Mouse (Mus musculus) stomach, postnatal 0 days (tissue): Measurements from ENCODE around the gene Hs6st1. TPM values are rescaled to one million over a fixed set of nuclear protein-coding genes. Genes with fewer than 3 reads are reported as not detected.

Experiments
- ATAC-seq: fragments of 200-750 bp; cut with Nextera tagmentation; 2 replicates; pipeline ENCODE4 v1.8.0; 2017; ENCODE audit not compliant: low FRiP score, low TSS enrichment
- DNase-seq: peaks from one replicate; pipeline ENCODE4 v3.0.0-alpha.2; 2016; ENCODE audit warnings: low spot score
- H3K27ac ChIP-seq: fragments of 300-500 bp; sonication (generic); replicated peaks from 2 replicates; pipeline ENCODE4 v1.5.1; 2014; ENCODE audit warnings: mild to moderate bottlenecking, control low read depth
- H3K27me3 ChIP-seq: fragments of 300-500 bp; sonication (generic); 2 replicates; pipeline ENCODE4 v1.6.1; 2014; ENCODE audit warnings: low read length; ENCODE audit not compliant: control insufficient read depth, insufficient read depth
- H3K36me3 ChIP-seq: fragments of 300-500 bp; sonication (generic); 2 replicates; pipeline ENCODE4 v1.6.1; 2014; ENCODE audit warnings: low read length, mixed read lengths; ENCODE audit not compliant: control insufficient read depth, insufficient read depth
- H3K4me1 ChIP-seq: fragments of 300-500 bp; sonication (generic); replicated peaks from 2 replicates; pipeline ENCODE4 v1.6.1; 2014; ENCODE audit warnings: antibody characterized with exemption; ENCODE audit not compliant: control insufficient read depth, insufficient read depth
- H3K4me2 ChIP-seq: fragments of 300-500 bp; sonication (generic); replicated peaks from 2 replicates; pipeline ENCODE4 v1.6.1; 2014; ENCODE audit warnings: low read depth, mild to moderate bottlenecking, control low read depth, moderate library complexity
- H3K4me3 ChIP-seq: fragments of 300-500 bp; sonication (generic); 2 replicates; pipeline ENCODE4 v1.5.1; 2014; ENCODE audit warnings: low read depth, low read length, control low read depth
- H3K9ac ChIP-seq: fragments of 300-500 bp; sonication (generic); 2 replicates; pipeline ENCODE4 v1.6.1; 2014; ENCODE audit warnings: mild to moderate bottlenecking, low read length, control low read depth, mixed read lengths
- H3K9me3 ChIP-seq: fragments of 300-500 bp; sonication (generic); 2 replicates; pipeline ENCODE4 v1.6.1; 2016; ENCODE audit warnings: low read length; ENCODE audit not compliant: control insufficient read depth
- CTCF ChIP-seq: IDR thresholded peaks from 2 replicates; pipeline ENCODE4 v1.5.1; 2016; ENCODE audit warnings: antibody characterized with exemption, low read depth, mild to moderate bottlenecking, moderate library complexity
- EP300 ChIP-seq: optimal IDR thresholded peaks from 2 replicates; pipeline ENCODE3; 2016; ENCODE audit warnings: antibody characterized with exemption
- WGBS: fragments of 180-500 bp; shearing (Covaris S2); extraction: QIAGEN DNeasy Blood & Tissue Kit; methylation state at CpG from one replicate; pipeline ENCODE4 v1.1.7; 2014; 5-methylcytosine and 5-hydroxymethylcytosine counted together
- polyA plus RNA-seq: library from polyadenylated mRNA; unstranded; fragments of >200 nt; fragmentation: Nextera tagmentation; extraction: Ambion mirVana; gene quantifications from 2 replicates; pipeline ENCODE4 v1.2.1, GENCODE M21; 2015

The Hs6st1 gene
- polyA plus RNA-seq, 1 experiment from 2014 or later: 5.7 TPM

- ATAC-seq (no peak), DNase-seq (no peak)
- H3K4me3 ChIP-seq: no peak overlapping the region
- 82% methylated on average over 11 of the region's 11 CpGs for WGBS
- peaks cover 23% of the 10 kb centered on the region for H3K36me3 ChIP-seq
- no peak overlapping the region for H3K9ac ChIP-seq
- no peaks in the 10 kb centered on the region for H3K9me3 ChIP-seq
- H3K27me3 ChIP-seq: no peaks in the 10 kb centered on the region
- TF ChIP-seq CTCF (no peak), EP300 (no peak)
- H3K4me2 ChIP-seq: no peak overlapping the region
- no peaks in the 10 kb centered on the region for H3K4me1 ChIP-seq
- no peak overlapping the region for H3K27ac ChIP-seq
These were observed 37.9 kb downstream of the Hs6st1 start for GRCm38 (mm10) chr1:36105917-36106706.

DNA sequence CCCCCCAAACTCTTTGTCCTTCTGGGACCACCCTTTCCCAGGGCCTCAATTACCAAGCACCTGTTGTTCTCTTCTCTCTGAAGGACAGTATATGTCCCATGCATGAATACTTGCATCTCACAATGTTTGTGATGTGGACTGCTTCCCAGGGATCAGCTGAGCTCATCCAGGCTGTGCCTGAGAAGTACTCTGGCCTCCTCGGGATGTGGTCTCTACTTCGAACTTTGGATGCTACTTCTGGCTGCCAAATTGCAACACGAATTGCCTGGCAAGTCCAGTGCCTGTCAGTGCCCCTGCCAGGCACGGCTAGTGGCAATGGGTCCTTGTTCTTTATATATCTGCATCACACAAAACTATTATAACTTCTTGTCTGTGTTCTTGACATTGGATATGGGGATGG, 41.8 kb downstream of the Hs6st1 start:
- Histone ChIP-seq H3K27me3 (no peaks in the 10 kb centered on the region), H3K4me3 (no peak overlapping the region), H3K27ac (no peak overlapping the region), H3K4me1 (no peaks in the 10 kb centered on the region), H3K9ac (no peak overlapping the region), H3K9me3 (no peaks in the 10 kb centered on the region), H3K4me2 (no peak overlapping the region), H3K36me3 (peaks cover 14% of the 10 kb centered on the region)
- DNase-seq (no peak), ATAC-seq (no peak)
- no peak for TF ChIP-seq EP300
- no peak for TF ChIP-seq CTCF
- 81% methylated on average over 4 of the region's 4 CpGs for WGBS

GRCm38 (mm10) chr1:36112665-36113064, 44.5 kb downstream of the Hs6st1 start:
- no peak for DNase-seq
- ATAC-seq: no peak
- H3K4me3 ChIP-seq: no peak overlapping the region
- H3K4me2 ChIP-seq: no peak overlapping the region
- H3K9ac ChIP-seq: no peak overlapping the region
- 90% methylated on average over 3 of the region's 3 CpGs for WGBS
- no peaks in the 10 kb centered on the region for H3K36me3 ChIP-seq
- H3K9me3 ChIP-seq: no peaks in the 10 kb centered on the region
- H3K4me1 ChIP-seq: 0 out of 2 replicates have a peak, but pooled peaks cover 3% of the 10 kb centered on the region
- TF ChIP-seq EP300 (no peak), CTCF (no peak)
- no peaks in the 10 kb centered on the region for H3K27me3 ChIP-seq
- H3K27ac ChIP-seq: no peak overlapping the region

DNA sequence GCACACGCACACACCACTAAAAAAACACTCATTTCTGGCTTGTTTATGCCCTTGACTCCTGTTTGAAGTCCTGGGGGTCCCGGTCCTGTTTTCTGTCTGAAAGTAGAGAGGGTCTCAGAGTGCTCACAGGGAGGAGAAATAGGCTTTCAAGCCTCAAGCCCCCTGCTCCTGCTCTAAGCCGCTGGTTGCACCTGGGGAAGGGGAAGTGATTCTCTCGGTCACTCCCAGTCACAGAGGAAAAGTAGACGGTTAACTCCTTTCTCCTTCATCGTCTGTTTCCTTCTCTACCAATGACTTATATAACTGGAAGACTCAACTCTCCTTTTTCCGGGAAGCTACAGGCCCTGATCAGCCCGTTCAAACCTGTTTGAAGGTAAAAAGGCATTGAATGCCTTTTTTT, 45.5 kb downstream of the Hs6st1 start:
- ATAC-seq (no peak), DNase-seq (no peak)
- Histone ChIP-seq H3K27ac (no peak overlapping the region), H3K4me2 (no peak overlapping the region), H3K27me3 (no peaks in the 10 kb centered on the region), H3K9me3 (no peaks in the 10 kb centered on the region), H3K4me1 (0 out of 2 replicates have a peak, but pooled peaks cover 3% of the 10 kb centered on the region), H3K9ac (no peak overlapping the region), H3K36me3 (no peaks in the 10 kb centered on the region), H3K4me3 (no peak overlapping the region)
- TF ChIP-seq CTCF (no peak), EP300 (no peak)
- 68% methylated on average over 8 of the region's 8 CpGs for WGBS

GRCm38 (mm10) chr1:36114844-36115243, 46.6 kb downstream of the Hs6st1 start:
- DNase-seq (no peak), ATAC-seq (no peak)
- no peaks in the 10 kb centered on the region for H3K36me3 ChIP-seq
- TF ChIP-seq CTCF (no peak), EP300 (no peak)
- H3K27ac ChIP-seq: no peak overlapping the region
- no peak overlapping the region for H3K9ac ChIP-seq
- 90% methylated on average over 3 of the region's 3 CpGs for WGBS
- no peak overlapping the region for H3K4me3 ChIP-seq
- H3K9me3 ChIP-seq: no peaks in the 10 kb centered on the region
- 0 out of 2 replicates have a peak, but pooled peaks cover 3% of the 10 kb centered on the region for H3K4me1 ChIP-seq
- H3K4me2 ChIP-seq: no peak overlapping the region
- H3K27me3 ChIP-seq: no peaks in the 10 kb centered on the region

- WGBS: 45% methylated on average over 5 of the region's 5 CpGs
These were observed 48.3 kb downstream of the Hs6st1 start for GRCm38 (mm10) chr1:36116488-36116887.

More at GRCm38 (mm10) chr1:36116488-36116887, 48.3 kb downstream of the Hs6st1 start:
- no peak overlapping the region for H3K27ac ChIP-seq
- H3K9me3 ChIP-seq: no peaks in the 10 kb centered on the region
- H3K4me3 ChIP-seq: no peak overlapping the region
- H3K9ac ChIP-seq: no peak overlapping the region
- no peaks in the 10 kb centered on the region for H3K27me3 ChIP-seq
- no peaks in the 10 kb centered on the region for H3K36me3 ChIP-seq
- ATAC-seq (peak; percentile 82), DNase-seq (no peak)
- TF ChIP-seq EP300 (no peak), CTCF (no peak)
- H3K4me2 ChIP-seq: no peak overlapping the region
- 0 out of 2 replicates have a peak, but pooled peaks cover 3% of the 10 kb centered on the region for H3K4me1 ChIP-seq
